Mouse (Mus musculus): ENCODE measurements around the gene Crim1. TPM values are rescaled to one million over a fixed set of nuclear protein-coding genes. Genes with fewer than 3 reads are reported as not detected.

Gene Crim1
- total RNA-seq, 2 experiments from 2014 or later = 80.3 to 88.5 TPM

GRCm38 (mm10) chr17:78408386-78408785 lies 208.3 kb downstream of the Crim1 start:
- no peak for DNase-seq (ENCODE audit: low spot score in 2 of 2)

DNA sequence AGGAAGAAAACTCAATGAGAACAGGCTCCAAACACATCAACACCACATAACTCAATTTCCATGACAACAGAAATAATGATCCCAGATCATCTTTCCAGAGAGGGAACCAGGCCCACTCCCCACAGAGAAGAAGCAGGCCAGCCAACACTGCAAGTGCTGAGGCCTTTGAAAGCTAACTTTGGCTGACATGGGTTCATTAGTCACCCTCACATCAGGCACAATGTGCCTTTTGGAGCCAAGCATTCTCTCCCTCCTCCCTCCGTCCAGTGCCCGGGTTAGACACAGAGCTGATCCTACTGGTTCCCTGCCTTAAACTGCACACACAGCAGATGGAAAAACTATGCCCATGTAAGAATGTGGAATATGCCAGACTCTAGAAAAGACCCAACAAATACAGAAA lies 209.9 kb downstream of the Crim1 start:
- no peak for DNase-seq (ENCODE audit: low spot score in 2 of 2)

GRCm38 (mm10) chr17:78415255-78415654 lies 215.2 kb downstream of the Crim1 start:
- no peak for DNase-seq (ENCODE audit: low spot score in 2 of 2)

DNA sequence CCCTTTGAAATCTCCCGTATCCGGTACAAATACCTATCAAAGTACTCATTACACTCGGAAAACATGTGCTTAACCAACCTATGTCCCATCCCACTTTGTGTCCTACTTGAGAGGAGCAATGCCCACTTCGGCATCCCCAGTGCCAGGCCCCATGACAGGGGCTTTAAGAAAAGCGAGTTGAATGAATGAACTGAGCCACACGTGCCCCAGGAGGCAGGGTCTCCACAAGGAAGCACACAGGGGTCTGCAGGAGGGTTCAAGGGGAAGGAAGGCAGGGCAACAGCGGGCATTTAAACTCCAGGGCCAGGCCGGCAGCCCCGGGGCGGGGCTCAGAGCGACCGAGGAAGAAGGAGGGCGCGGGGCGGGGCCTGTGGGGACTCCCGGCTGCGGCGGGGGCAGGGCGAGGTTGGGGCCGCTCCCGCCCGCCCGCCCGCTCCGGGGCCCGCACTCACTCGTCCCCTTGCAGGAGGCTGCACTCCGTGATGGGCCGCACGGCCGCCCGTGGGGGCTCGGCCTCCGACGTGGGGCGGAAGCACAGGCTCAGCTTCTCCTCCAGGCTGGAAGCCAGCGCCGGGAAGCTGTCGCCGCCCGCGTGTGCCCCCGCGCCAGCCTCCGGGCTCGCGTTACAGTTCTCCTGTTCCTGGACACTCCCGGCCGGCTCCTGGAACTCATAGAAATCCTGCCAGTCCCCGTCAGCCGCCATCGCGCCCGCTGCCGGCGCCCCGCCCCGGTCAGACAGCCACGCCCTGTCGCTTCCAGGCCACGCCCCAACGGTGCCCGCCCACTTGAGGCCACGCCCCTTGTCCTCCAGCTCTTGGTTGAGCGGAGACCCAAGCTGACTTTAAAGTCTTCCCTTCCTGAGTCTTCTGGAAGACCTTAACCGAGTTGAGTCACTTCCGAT lies 217.6 kb downstream of the Crim1 start, which contains the start of gene Fez2:
Fez2 (minus strand) TSS at position 772 of the 901 bp plus-strand sequence.
- DNase-seq (ENCODE audit: low spot score in 2 of 2) = peak; percentile 88 to 91

GRCm38 (mm10) chr17:78419216-78419615 lies 219.2 kb downstream of the Crim1 start:
- DNase-seq (ENCODE audit: low spot score in 2 of 2) = no peak

- no peak for DNase-seq (ENCODE audit: low spot score in 2 of 2)
Observed at GRCm38 (mm10) chr17:78425026-78425425, 225.0 kb downstream of the Crim1 start.

Small RNAs within 50 kb of the gene (microRNA-seq; reads per million reads assigned to microRNA genes)
- gene Gm25069 = 0 reads per million in 2 experiments

Other genes with a start within 250 kb of the Crim1 start
- 10 to 100 TPM; 37.0 to 37.5 TPM for gene Fez2, start 217.9 kb downstream of the Crim1 start, total RNA-seq (2021)